Mouse (Mus musculus) thymus, adult 2 months (tissue): ENCODE results near the gene Bckdhb.

Source experiments
- CTCF ChIP-seq: fragments of 200-500 bp; IDR thresholded peaks from 2 replicates; pipeline ENCODE4 v1.5.1; 2012; ENCODE audit warnings: mild to moderate bottlenecking, control low read depth, low read length, moderate library complexity, borderline replicate concordance; ENCODE audit not compliant: control insufficient read depth, poor library complexity, insufficient read depth; ENCODE audit errors: extremely low read depth
- POLR2A ChIP-seq: fragments of 200-500 bp; IDR thresholded peaks from 2 replicates; pipeline ENCODE4 v1.6.1; 2012; ENCODE audit warnings: mild to moderate bottlenecking, low read length, control low read depth, moderate library complexity; ENCODE audit not compliant: control insufficient read depth, poor library complexity, insufficient read depth; ENCODE audit errors: extremely low read depth

GRCm38 (mm10) chr9:84110616-84111015 is 185.7 kb downstream of the Bckdhb start:
- no peak for TF ChIP-seq CTCF
- no peak for TF ChIP-seq POLR2A
